Mouse (Mus musculus) urinary bladder, postnatal 14 days (tissue): ENCODE data around the gene Kcnip4.

ENCODE experiments used
- DNase-seq: peaks from one replicate; pipeline ENCODE4 v3.0.0; 2021; ENCODE audit warnings: low spot score

The Kcnip4 gene

DNA sequence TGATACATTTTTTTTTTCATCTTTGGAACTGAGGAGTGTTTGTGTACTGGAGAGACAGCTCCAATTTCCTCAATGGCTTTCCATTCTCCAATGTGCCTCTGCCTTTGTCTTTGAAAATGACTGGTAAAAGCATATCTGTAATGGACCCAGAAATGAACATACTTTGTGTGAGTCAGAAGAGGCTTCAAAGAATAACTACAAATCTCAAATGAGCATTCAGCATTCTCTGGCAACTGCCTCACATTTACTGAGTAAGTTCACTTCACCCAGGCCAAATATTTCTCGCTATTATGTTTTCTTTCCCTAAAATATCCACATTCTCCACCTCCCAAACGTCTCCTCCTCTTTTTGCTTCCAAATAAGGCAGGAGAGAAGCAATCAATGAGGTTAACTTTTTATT, 646.6 kb downstream of the Kcnip4 start:
- no peak for DNase-seq

DNA sequence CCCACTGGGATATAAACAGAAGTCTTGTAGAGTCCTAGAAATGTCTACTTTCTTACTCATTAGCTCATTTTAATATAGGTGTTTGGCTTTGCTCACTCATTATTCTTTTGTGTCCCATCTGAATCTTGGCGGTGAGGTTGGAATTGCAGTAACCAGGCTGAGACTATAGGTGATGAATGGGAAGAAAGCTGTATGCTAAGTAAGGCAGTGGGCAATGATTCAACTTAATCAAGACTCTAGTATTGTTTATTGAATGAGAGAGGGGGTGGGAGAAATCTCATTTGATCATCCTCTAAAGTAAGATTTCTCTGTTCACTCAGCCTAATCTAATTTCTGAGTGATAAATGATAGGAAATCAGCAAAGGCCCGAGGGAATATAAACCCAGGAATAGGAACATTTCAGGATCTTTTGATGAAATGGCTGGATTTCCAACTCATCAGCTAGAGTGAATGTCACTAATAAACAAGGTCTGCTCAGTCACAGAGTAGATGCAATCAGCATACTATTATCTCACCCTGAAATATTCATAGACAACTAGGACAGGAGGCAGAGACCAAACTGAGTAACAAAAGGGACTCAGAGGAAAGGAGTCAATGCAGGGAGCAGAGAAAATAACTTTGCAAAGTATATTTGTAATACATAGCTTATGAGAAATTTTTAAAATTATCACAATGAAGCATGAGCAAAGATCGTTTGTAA, 660.3 kb downstream of the Kcnip4 start:
- no peak for DNase-seq

DNA sequence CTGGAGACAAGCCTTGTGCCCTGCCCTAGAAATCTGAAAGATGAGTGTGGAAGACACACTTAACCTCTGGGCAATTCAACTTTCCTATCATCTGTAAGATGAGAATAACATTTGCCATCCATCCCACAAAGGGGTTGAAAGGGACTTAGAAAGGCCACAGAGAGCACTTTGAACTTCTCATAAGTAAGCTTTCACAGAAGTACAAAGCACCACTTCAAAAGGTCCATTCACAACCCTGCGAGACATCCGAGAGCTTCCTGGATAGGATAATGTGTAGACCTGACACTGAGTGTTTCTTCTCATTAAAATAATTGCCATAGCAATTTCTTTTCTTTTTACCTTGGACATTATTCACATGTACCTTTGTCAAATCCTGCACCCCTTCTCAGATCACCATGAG, 683.7 kb downstream of the Kcnip4 start:
- DNase-seq = no peak

DNA sequence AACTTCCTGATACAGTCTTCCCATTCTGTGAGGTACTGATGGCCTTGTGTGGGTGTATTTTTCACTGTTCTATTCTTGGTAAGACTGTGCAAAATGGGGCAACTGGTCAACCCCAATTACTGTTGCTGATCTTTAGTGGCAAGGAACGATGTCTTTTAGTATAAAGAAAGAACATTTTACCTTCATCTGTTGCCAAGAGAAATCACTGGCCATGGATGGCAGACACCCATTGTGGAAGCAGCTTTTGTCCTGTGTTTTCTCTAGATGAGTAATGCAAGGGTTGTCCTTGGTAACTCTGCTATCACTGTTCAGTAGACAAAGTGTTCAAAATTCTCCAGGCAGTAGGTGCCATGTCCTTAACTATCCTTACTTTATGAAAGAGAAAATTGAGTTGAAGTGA, 729.2 kb downstream of the Kcnip4 start:
- no peak for DNase-seq

DNA sequence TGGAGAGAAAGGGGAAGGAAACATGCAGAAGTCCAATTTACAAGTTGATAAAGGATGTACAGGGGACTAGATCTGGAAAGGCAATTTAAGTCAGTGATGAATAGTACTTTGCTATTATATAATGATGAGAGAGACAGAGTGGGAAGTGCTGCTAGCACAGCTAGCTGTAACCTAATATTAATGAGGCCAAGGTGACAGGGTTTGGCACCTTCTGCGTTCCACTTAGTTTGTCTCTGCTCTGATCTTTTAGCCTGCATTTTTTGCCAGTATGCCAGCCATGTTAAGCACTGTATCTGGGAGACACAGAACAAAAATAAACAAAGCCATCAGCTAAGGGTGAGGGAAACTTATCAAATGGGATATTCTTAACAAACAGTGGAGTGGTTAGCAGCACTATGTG, 745.3 kb downstream of the Kcnip4 start:
- no peak for DNase-seq

DNA sequence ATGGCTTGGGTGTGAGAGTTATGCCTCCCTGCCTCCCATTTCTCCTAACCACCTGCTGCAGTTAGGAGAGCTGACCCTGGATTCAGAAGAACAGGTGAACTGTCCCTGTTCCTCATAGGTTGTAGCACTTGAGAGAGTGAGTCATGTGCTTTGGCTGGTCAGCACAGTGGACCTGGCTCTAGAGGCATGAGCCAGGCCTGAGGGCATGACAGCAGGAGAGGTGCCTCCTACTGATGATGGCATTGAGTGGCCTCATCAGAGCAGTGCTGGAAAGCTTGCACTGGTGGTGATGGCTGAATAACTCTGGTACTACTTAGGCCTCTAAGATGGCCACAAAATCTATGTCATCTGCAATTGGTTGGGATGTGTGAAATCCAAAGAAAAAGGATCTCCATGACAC, 776.1 kb downstream of the Kcnip4 start:
- no peak for DNase-seq

DNA sequence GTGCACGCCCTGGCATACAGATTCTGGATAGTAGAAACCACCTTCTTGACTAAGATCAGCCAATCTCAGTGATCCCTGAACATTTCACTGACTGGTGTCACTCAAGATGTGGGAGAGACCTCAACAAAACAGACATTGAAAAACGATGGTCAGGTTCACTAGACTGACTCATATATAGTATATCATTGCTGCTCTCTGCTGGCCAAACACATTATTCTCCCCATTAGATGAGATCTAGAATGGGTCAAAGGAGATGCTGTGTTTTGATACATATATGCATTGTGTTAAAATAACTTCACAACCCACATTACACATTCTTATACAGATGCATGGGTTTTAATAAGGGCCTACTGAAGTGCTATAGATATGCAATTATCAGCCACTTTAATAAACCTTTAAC, 787.1 kb downstream of the Kcnip4 start:
- DNase-seq = no peak

DNA sequence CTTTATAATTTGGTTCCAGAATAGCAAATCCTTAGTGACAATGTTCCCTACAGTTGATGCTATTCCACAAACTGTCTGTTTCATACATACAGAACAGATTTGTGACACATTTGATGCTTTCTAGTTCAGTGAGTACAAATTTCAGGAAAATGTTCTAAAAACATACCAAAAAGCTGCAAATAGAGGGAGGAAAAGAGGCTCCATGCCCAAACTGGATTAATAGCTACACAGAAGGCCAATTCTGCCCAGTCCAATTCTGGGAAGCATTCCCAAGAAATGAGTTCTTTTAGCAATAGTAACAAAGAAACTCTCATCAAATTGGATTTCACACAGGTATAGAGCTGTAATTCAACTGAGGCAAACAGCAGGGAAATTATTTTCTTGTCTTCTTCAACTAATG, 806.5 kb downstream of the Kcnip4 start:
- no peak for DNase-seq

DNA sequence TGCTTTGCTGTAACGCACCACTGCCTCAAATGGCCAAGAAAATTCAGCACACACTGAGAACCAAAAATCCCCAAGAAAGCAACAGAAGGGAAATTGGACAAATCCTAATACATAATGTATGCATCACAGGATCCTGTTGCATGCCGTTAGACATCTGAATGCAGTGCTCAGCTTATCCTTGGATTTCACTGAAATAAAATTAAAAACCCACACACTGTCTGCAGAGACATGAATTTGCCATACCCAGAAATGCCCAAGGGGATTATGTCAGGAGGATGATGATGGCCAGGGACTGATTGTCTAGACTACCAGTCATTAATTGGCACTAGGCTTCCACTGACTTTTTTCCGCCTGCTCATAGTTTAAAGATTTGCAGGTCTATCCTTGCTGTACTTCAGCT, 818.7 kb downstream of the Kcnip4 start:
- no peak for DNase-seq

DNA sequence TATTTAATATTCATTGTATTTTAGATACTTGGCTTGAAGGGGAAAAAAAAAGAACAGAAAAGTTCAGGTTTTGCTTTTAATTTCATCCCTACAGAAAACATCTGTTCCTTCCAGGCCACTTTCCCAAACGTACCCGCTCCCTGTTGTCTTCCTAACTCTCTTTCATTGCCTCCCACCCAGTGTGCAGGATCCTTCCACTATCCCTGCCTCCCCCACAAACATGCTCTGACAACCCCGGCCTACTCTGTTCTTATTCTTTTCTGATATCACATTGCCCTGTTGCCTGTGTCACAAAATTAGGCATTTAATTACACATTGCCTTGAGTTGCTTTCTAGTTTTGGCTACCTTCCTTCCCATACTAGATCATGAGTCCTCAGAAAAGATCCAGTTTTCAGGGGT, 837.6 kb downstream of the Kcnip4 start:
- no peak for DNase-seq

DNA sequence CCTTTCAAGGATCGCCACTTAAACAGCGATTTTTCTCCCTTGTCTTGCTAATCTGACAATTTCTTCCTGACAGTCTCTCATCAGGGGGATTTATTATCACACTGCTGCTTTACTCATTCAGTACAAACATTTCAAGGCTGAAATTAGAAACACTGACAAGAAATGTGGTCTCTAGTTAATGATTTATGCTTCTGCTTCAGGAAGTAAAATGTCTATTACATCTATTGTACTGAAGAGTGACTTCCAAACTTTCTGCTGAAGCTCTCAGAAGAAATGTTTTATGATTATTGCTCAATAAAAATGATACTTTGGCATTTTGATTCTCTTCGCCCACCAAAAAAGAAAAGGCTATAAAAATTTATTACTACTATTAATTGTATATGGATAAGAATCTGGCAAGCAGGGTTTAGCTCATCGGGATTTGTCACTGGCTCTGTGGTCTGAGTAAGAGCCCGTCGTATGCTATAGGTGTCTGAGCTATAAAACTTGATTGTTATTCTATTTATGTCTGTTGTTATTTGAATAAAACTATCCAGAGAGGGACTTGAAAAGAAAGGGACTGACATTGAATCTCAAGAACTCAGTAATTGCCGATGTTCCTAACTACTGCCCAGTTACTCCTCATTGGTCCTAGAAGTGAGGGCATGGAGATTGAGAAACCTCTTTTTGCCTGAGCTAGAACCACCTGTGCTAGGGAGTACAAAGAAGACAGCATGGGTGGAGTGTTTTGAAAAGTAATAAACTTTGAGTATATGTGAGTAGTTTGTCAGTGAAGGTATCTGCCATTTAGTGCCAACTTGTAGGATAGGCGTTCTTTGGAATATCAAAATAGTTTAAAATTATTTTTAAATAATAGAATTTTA, 844.7 kb downstream of the Kcnip4 start:
- DNase-seq = no peak

DNA sequence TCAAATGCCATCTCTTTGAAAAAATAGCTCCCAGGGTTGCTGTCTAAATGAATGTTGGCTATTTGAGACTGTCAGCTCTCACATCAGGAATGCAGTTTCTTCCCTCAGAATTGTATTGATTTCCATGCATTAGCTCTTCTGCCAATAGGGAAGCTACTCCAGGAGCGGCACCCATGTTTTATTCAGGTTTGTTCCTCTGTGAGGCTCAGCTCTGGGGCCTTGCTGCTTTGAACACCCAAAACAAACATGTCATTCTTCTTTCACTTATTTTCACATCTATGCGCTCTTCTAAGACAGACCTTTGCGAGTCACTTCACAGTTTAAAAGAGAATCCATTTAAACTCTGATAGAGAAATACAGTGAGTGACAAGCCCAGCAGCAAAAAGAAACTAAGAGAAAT, 862.2 kb downstream of the Kcnip4 start:
- no peak for DNase-seq

DNA sequence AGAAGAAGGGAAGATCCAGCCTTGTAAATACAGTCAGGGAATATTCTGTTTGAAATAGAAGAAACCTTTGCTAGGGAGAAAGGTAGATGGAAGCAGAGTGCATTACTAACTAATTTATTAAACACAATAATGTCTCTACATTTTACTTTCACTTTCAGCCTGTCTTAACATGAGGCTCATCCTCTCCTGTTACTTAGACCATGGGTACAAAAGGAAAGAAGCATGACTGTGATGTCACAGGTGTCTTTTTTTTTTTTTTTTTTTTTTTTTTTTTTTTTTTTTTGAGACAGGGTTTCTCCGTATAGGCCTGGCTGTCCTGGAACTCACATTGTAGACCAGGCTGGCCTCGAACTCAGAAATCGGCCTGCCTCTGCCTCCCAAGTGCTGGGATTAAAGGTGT, 864.7 kb downstream of the Kcnip4 start:
- DNase-seq = no peak

DNA sequence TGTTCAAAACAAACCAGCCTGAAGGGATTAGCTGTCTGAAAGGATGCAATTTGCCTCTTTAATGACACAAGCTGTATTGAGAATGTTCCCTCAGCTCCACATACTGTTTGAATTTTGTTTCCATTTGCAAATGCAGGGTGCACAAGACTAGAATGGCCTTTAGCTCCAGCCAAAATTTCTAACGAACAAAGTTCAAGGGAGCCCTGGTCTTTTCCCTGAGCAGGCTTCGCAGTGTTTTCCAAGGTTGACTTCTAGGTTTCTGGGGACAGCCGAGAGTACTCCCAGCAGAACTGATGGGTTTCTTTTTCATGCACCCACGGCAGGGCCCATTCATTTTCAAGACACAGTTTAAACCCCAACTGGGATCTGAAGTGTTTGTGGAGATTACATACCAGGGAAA, 874.2 kb downstream of the Kcnip4 start:
- no peak for DNase-seq

DNA sequence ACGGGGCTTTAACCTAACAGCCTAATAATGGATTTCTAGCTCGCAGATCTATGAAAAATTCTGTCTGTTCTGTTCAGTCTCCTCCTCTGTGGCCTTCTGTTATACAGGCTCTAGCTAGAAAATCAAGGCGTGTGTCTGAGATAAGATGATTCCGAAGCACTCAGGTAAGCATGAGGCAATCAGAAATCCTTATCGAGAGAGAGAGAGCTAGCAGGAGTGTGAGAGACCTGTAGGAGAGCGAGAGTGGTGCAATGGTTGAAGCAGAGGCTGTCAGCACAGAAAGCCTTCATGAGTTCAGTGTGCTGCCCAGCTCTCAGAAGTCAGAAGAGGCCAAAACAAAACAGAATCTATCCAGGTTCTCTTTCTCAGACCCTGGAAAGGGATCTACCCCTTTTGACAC, 888.0 kb downstream of the Kcnip4 start:
- DNase-seq = no peak

DNA sequence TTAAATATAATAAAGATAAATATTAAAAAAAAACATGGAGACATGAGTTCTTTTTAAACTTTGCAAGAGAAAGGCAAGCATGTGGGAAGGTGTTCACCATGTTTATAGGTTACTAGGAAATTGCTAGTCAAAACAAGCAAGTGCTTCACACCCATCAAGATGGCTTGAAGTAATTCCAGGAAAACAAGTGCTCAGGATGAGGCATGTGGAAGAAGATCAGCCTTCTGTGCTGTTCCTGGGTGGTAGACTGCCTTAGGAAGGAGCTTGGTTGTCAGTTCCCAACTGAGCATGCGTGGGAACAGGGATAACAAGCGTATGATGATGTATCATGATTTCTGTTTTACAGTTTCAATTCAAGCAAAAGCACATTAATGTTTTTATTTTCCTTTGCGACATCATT, 891.1 kb downstream of the Kcnip4 start:
- no peak for DNase-seq

DNA sequence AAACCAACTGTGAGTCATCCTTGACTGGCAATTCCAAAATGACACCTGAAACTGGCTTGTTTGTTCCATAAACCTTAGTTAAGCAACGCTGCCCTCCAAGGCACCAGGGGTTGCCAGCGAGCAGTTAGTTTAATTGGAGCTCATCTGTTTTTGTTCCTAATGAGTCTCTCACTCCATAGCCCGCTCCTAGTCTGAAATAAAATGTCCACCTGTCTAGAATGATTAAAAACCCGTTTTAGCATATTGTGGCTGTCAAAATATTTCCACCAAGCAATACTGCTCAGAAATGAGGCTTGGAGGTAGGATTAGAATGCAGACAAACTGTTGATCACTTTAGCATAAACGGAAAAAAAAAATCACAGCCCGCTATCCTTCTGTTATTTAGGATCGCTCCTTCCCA, 901.3 kb downstream of the Kcnip4 start:
- no peak for DNase-seq

DNA sequence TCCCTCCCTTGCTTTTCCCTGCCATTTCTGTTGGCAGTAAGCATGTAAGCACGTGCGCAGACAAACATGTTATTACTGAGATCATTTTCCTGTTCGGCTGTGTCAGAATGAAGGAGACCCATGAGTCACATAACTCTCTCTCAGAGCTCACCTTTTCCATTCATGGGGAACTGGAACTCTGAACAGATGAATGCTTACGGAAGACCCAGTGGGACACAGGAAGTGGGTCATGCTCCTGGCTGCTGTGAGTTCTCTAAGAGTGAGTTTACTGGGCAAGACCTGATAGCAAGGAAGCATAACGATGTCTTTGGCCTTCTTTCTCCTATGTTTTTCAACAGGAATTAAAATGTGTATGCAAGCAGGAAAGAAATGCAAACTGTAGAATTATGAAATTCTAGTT, 917.8 kb downstream of the Kcnip4 start:
- no peak for DNase-seq

DNA sequence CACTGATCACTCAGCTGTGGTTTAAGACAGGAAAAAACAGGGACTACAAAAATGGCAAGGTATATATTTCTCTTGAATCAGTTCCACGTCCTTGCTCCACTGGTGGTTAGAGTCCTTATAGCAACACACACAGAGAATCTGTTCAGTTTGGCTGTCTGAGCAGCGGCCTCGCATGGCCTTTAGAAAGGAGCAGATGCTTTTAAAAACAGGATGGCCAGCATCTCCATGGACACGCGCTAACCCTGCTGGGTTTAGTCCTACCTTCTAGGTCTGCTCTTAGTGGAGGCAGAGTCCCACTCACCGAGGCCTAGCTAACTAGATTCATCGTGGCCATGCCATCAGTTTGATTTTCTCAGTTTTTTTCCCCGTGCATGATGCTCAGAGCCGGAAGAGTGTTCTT, 918.4 kb downstream of the Kcnip4 start:
- DNase-seq = no peak

DNA sequence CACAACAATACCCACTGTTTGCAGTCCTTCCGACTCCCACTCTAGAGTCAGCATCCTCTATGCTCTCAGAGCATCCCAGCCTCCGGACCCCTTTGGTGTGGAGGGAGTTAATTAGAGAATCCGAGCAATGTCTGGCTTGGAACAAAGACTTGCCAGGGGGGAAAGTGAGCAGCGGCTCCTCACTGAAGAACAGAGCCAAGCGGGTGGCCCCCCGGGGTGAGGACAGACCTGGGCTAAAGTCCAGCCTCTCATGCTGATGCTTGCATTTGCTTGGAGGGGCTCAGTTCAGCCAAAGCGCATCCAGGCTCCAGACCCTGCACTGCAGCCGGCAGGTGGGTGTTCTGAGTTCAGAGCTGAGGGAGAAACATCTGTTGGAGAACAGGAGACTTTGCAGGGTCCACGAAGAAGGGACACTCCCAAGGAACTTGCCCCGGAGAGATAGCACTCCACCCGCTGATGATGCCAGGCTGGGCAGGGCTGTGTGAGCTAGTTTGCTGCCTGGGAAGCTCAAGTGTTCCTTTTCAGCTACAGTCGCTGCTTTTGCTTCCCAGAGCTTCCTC, 925.1 kb downstream of the Kcnip4 start:
- DNase-seq = no peak

DNA sequence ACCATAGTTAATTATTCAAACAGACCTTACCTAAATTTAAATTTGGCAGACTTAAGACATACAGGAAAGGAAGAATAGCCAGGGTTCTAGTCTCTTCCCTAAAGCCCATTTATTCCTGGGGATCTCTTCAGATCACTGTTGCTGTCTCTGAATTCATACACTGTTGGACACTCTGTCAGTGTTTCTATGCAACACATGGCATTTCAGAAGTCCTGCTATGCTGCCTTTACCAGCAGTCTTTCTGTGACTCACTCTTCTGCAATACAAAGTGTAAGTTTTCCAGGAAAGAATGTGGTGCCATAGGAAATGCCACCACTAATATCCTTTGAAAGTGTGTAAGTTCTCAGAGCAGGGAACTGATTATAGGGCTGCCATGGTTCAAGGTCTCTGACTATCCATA, 936.7 kb downstream of the Kcnip4 start:
- no peak for DNase-seq

DNA sequence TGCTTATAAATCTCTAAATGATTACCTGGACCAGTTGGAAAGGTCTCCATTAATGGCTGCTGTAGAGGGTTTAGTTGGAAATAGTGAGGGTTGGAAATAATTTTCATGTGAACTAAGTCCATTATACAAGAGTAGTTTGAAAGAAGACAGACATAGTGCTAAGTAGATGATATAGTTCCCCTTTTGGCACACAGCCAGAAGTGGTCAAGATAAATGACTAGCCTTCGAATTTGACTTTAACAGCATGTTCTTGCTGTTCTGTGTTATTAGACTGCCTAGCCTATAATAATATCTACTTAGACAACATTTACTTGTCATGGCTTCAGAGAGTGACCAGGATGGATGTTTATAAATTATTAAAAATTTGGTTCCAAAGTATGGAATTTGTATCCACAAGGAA, 941.3 kb downstream of the Kcnip4 start:
- DNase-seq = no peak

DNA sequence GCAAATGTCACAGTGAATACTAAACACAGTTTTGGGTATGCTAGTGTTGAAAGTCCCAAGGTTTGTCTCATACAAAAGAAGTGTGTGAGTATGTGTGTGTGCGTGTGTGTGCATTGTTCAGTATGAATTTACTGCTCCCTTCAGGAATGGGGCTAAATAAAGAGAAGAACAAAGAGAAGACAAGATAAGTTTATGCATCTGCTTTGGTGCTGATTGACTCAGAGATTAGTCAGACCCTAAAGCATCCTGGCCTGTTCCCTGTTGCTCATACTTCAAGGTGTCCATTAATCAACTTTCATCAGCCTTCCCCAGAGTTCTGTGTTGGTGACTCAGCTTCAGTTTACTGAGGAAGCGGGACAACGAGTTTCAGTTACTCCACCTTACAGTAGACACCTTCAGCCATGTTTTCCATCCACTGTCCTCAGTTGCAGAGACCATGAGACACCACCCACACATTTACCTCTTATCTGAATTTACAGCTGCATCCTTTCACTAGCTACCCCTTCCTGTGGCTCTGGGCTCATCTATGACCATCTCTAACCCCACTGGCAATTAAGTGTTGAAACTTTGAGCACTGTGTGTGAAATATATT, 960.6 kb downstream of the Kcnip4 start:
- DNase-seq = no peak
